Mouse (Mus musculus): ENCODE measurements at regions not wholly inside any gene's neighbourhood (a gene's known extent, or its start where the extent isn't known, plus 50 kb on each side); places are given as distances from the start of the nearest gene placed in this dataset.

GRCm38 (mm10) chr13:115606441-115606840 is 504.7 kb upstream of the Itga1 start:
- TF ChIP-seq CTCF (conservative IDR thresholded peaks at IDR 0.05 in 1 of 2, IDR thresholded peaks at IDR 0.05 in 1 of 2; ENCODE audit: low read depth in 2 of 2, low read length in 2 of 2) (no peak), TBP (conservative IDR thresholded peaks at IDR 0.05; ENCODE audit: low read depth, low read length) (no peak), ZMIZ1 (IDR thresholded peaks at IDR 0.05; ENCODE audit: low read depth, low read length) (no peak), SIN3A (IDR thresholded peaks at IDR 0.05; ENCODE audit: low read length) (no peak), SMC3 (IDR thresholded peaks at IDR 0.05; ENCODE audit: low read depth, low read length) (no peak), POLR2A (IDR thresholded peaks at IDR 0.05; ENCODE audit: low read depth, low read length) (no peak)
